Mouse (Mus musculus) embryonic facial prominence, embryonic 14.5 days (tissue): Measurements from ENCODE around the gene Psmd10. TPM values are rescaled to one million over a fixed set of nuclear protein-coding genes. Genes with fewer than 3 reads are reported as not detected.

Source experiments
- ATAC-seq: fragments of 200-750 bp; cut with Nextera tagmentation; 2 replicates; pipeline ENCODE4 v1.8.0; 2017; ENCODE audit warnings: low read depth, moderate number of reproducible peaks, moderate TSS enrichment
- DNase-seq: peaks from one replicate; pipeline ENCODE4 v3.0.0-alpha.2; 2015; ENCODE audit warnings: low spot score
- H3K27ac ChIP-seq: fragments of 300-500 bp; sonication (generic); replicated peaks from 2 replicates; pipeline ENCODE4 v1.5.1; 2014; ENCODE audit warnings: low read depth, mild to moderate bottlenecking, low read length, moderate library complexity
- H3K27me3 ChIP-seq: fragments of 300-500 bp; sonication (generic); replicated peaks from 2 replicates; pipeline ENCODE4 v1.6.1; 2014; ENCODE audit warnings: low read length; ENCODE audit not compliant: control insufficient read depth, insufficient read depth
- H3K36me3 ChIP-seq: fragments of 300-500 bp; sonication (generic); 2 replicates; pipeline ENCODE4 v1.6.1; 2014; ENCODE audit warnings: low read length, mixed read lengths; ENCODE audit not compliant: control insufficient read depth, insufficient read depth
- H3K4me1 ChIP-seq: fragments of 300-500 bp; sonication (generic); 2 replicates; pipeline ENCODE4 v1.6.1; 2014; ENCODE audit warnings: antibody characterized with exemption, low read length; ENCODE audit not compliant: control insufficient read depth, insufficient read depth
- H3K4me2 ChIP-seq: fragments of 300-500 bp; sonication (generic); 2 replicates; pipeline ENCODE4 v1.6.1; 2014; ENCODE audit warnings: low read depth, mild to moderate bottlenecking, low read length, moderate library complexity, mixed read lengths
- H3K4me3 ChIP-seq: fragments of 300-500 bp; sonication (generic); 2 replicates; pipeline ENCODE4 v1.5.1; 2014; ENCODE audit warnings: low read depth, mild to moderate bottlenecking, low read length
- H3K9ac ChIP-seq: fragments of 300-500 bp; sonication (generic); 2 replicates; pipeline ENCODE4 v1.6.1; 2014; ENCODE audit warnings: low read depth, mild to moderate bottlenecking, low read length, moderate library complexity, mixed read lengths
- H3K9me3 ChIP-seq: fragments of 300-500 bp; sonication (generic); 2 replicates; pipeline ENCODE4 v1.6.1; 2016; ENCODE audit warnings: low read length; ENCODE audit not compliant: control insufficient read depth
- WGBS: fragments of 180-500 bp; shearing (Covaris S2); extraction: QIAGEN DNeasy Blood & Tissue Kit; methylation state at CpG from one replicate; pipeline ENCODE4 v1.1.7; 2014; 5-methylcytosine and 5-hydroxymethylcytosine counted together
- polyA plus RNA-seq: library from polyadenylated mRNA; unstranded; fragments of >200 nt; fragmentation: Nextera tagmentation; extraction: Ambion mirVana; gene quantifications from 2 replicates; pipeline ENCODE4 v1.2.1, GENCODE M21; 2014

The Psmd10 gene
- polyA plus RNA-seq, 1 experiment from 2014 or later: 39.2 TPM

DNA sequence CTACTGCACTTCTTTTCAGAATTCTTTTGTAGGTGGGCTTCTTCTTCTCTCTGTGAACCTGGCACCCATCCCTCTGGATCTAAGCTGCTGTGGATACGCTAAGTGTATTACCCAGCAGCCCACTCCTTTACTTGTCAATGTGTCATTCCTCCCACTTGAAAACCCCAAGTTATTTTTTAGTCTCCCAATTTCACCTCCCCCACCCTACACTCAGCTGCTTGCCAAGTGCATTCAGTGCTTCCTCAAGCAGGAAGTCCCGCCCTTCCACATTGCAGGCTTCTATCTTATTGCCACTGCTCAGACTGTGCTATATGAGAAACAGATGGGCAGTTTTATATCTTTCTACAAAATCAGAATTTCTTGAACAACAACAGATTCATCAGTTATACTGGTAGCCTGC, 23.0 kb upstream of the Psmd10 start:
- Histone ChIP-seq H3K36me3 (no peaks in the 10 kb centered on the region), H3K27me3 (peaks cover 33% of the 10 kb centered on the region), H3K4me2 (no peak overlapping the region), H3K9ac (no peak overlapping the region), H3K27ac (no peak overlapping the region), H3K4me3 (no peak overlapping the region), H3K4me1 (0 out of 2 replicates have a peak, but pooled peaks cover 9% of the 10 kb centered on the region), H3K9me3 (no peaks in the 10 kb centered on the region)
- ATAC-seq: 0 out of 2 replicates have a peak, but pooled peaks have one; percentile 63
- WGBS: 55% methylated on average over 2 of the region's 2 CpGs
- DNase-seq: peak; percentile 79

GRCm38 (mm10) chrX:140978943-140979342, 22.4 kb upstream of the Psmd10 start:
- Histone ChIP-seq H3K4me2 (no peak overlapping the region), H3K9me3 (no peaks in the 10 kb centered on the region), H3K4me1 (0 out of 2 replicates have a peak, but pooled peaks cover 9% of the 10 kb centered on the region), H3K4me3 (no peak overlapping the region), H3K27me3 (peaks cover 27% of the 10 kb centered on the region), H3K27ac (no peak overlapping the region), H3K36me3 (no peaks in the 10 kb centered on the region), H3K9ac (no peak overlapping the region)
- DNase-seq: no peak
- ATAC-seq: no peak
- WGBS: 93% methylated on average over 1 of the region's 1 CpGs

DNA sequence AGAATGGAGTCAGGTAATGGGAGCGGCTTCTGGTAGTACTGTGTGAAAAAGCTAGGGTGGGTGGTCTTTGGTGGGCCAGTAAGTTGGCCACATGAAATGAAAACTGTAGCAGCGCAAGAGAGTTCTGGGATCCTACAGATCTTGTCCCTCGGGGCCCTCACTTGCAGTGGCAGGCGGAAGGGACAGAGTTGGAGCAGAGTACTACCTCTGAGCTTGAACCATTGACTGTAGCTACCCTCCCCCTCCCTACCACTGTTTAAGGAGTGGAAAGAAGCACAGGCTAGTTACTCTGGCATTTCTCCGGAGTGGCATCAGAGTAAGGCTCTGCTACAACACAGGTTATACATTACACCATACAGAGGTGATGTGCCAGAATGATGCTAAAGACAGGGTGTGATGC, 431 bp upstream of the Psmd10 start:
- WGBS: 17% methylated on average over 5 of the region's 5 CpGs
- Histone ChIP-seq H3K27me3 (peaks cover 8% of the 10 kb centered on the region; the same call in 1 of the 2 replicates), H3K27ac (no peak overlapping the region), H3K9ac (peak overlapping the region; percentile 40; the same call in 1 of the 2 replicates), H3K4me1 (no peaks in the 10 kb centered on the region), H3K4me3 (peak overlapping the region; percentile 44), H3K36me3 (0 out of 2 replicates have a peak, but pooled peaks cover 6% of the 10 kb centered on the region), H3K9me3 (no peaks in the 10 kb centered on the region), H3K4me2 (peak overlapping the region; percentile 57)
- ATAC-seq (peak; percentile 54), DNase-seq (no peak)

DNA sequence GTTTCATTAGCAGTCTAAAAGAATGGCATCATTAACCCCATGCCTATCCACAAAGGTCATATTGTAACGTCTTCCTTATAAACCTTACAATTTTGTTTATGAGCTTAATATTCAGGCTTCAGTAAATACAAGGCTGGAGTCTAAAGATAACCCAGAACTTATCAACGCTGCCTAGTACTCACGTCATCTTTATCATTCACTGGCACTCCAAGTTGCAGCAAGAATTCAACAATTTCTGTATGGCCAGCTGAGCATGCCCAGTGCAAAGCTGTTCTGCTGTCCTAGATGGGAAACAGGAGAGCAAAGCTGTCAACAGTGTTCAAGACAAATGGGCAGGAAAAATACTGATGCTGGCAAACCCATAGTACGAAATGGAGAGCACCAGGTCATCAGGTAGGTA, 2.9 kb downstream of the Psmd10 start:
- Histone ChIP-seq H3K4me3 (no peak overlapping the region), H3K27ac (no peak overlapping the region), H3K9me3 (no peaks in the 10 kb centered on the region), H3K27me3 (peaks cover 19% of the 10 kb centered on the region; the same call in 1 of the 2 replicates), H3K36me3 (0 out of 2 replicates have a peak, but pooled peaks cover 7% of the 10 kb centered on the region), H3K4me2 (no peak overlapping the region), H3K9ac (no peak overlapping the region), H3K4me1 (no peaks in the 10 kb centered on the region)
- 92% methylated on average over 4 of the region's 4 CpGs for WGBS
- DNase-seq (no peak), ATAC-seq (no peak)

DNA sequence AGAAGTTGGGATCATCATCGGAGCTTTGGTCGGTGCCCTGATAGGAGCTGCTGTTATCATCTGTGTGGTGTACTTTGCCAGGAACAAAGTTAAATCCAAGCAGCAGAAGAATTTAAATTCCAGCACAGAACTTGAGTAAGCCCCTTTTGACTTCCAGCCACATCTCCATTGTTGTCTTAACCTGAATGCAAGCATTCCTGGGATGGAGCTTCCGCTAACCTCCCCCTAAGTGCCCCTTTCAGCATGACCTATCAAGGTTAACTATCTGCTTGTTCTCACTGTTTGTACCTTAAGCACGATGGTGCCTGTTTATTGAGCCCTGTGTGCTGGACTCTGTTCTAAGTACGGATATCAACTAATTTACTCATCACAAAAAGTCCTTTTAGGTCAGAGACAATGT, 20.3 kb downstream of the Psmd10 start:
- peaks cover 24% of the 10 kb centered on the region for H3K27me3 ChIP-seq
- H3K4me2 ChIP-seq: no peak overlapping the region
- 60% methylated on average over 5 of the region's 5 CpGs for WGBS
- H3K36me3 ChIP-seq: no peaks in the 10 kb centered on the region
- no peak overlapping the region for H3K27ac ChIP-seq
- no peak for DNase-seq
- H3K9ac ChIP-seq: no peak overlapping the region
- no peaks in the 10 kb centered on the region for H3K4me1 ChIP-seq
- no peak for ATAC-seq
- no peak overlapping the region for H3K4me3 ChIP-seq
- H3K9me3 ChIP-seq: no peaks in the 10 kb centered on the region

DNA sequence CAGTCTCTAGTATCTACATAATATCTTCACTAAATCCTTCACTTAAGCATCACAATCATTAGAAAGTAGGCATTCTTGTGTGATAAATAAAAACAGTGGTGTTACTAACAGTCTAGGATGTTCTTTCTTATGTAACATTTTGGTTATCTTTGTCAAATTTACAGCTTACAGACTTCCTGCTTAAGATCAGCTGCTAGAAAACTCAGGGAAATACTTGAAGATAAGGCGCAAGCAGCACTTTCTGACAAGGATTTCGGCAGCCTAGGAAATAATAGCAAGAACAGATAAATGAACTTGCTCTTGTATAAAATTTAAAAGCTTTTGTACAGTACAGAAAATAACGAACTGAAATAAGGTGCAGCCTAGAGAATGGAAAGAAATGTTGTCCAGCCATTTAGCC, 23.3 kb downstream of the Psmd10 start:
- no peaks in the 10 kb centered on the region for H3K36me3 ChIP-seq
- DNase-seq (no peak), ATAC-seq (no peak)
- WGBS: 79% methylated on average over 3 of the region's 3 CpGs
- no peak overlapping the region for H3K4me2 ChIP-seq
- H3K9me3 ChIP-seq: no peaks in the 10 kb centered on the region
- no peak overlapping the region for H3K4me3 ChIP-seq
- H3K27me3 ChIP-seq: peaks cover 30% of the 10 kb centered on the region
- no peak overlapping the region for H3K27ac ChIP-seq
- no peaks in the 10 kb centered on the region for H3K4me1 ChIP-seq
- no peak overlapping the region for H3K9ac ChIP-seq

- no peak overlapping the region for H3K27ac ChIP-seq
- H3K9ac ChIP-seq: no peak overlapping the region
- no peaks in the 10 kb centered on the region for H3K4me1 ChIP-seq
- H3K27me3 ChIP-seq: peaks cover 30% of the 10 kb centered on the region
- no peaks in the 10 kb centered on the region for H3K36me3 ChIP-seq
- ATAC-seq: no peak
- WGBS: 64% methylated on average over 3 of the region's 3 CpGs
- no peaks in the 10 kb centered on the region for H3K9me3 ChIP-seq
- H3K4me3 ChIP-seq: no peak overlapping the region
- no peak overlapping the region for H3K4me2 ChIP-seq
- DNase-seq: peak; percentile 12
Measured at GRCm38 (mm10) chrX:140932066-140932465, 24.5 kb downstream of the Psmd10 start.

GRCm38 (mm10) chrX:140921321-140921720, 35.2 kb downstream of the Psmd10 start:
- ATAC-seq: peak; percentile 65
- Histone ChIP-seq H3K4me2 (no peak overlapping the region), H3K4me1 (no peaks in the 10 kb centered on the region), H3K27me3 (peaks cover 31% of the 10 kb centered on the region), H3K27ac (0 out of 2 replicates have a peak overlapping the region, but pooled peaks have one; percentile 13), H3K36me3 (no peaks in the 10 kb centered on the region), H3K4me3 (no peak overlapping the region), H3K9me3 (no peaks in the 10 kb centered on the region), H3K9ac (no peak overlapping the region)
- WGBS: 66% methylated on average over 6 of the region's 6 CpGs
- DNase-seq: peak; percentile 81

DNA sequence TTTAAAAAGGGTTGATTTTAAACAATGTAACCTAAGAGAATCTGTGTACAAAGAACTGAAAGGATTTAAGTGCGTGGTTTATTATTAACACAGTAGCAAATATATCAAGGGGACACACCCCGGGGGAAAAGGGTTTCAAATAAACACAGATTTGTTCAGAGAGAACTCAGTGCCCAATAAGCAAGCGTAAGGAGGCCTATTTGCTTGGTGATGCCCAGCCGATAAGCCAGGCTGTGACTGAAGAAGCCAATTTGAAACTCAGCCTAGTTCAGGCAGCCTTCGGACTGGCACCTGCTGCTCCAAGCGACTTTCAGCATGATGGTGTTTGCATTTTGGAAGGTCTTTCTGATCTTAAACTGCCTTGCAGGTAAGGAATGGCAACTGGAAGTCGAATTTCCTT, 49.2 kb downstream of the Psmd10 start, which contains the start of gene Vsig1:
TSS of gene Vsig1 (plus strand) at position 249 of the 400 bp plus-strand sequence.
- Histone ChIP-seq H3K27me3 (peaks cover 18% of the 10 kb centered on the region), H3K4me3 (no peak within 1 kb of the TSS), H3K9me3 (no peaks in the 10 kb centered on the region), H3K4me1 (no peaks in the 10 kb centered on the region), H3K27ac (no peak within 1 kb of the TSS), H3K36me3 (no peaks in the 10 kb centered on the region), H3K4me2 (no peak within 1 kb of the TSS), H3K9ac (no peak within 1 kb of the TSS)
- DNase-seq (no peak), ATAC-seq (no peak)
- 73% methylated on average over 7 of the region's 7 CpGs for WGBS
